Mouse (Mus musculus) left cerebral cortex, postnatal 10 days (tissue): ENCODE results near the gene Otub2. TPM values are rescaled to one million over a fixed set of nuclear protein-coding genes. Genes with fewer than 3 reads are reported as not detected.
"Not testable (repeated sequence)": the region's sequence is repeated elsewhere in the genome, so short reads cannot be mapped to it uniquely, and the experiment has no call there.

Experiments
- DNase-seq, 2 experiments: peaks; one replicate each; pipeline ENCODE4 v3.0.0; 2021 to 2022; ENCODE audit warnings: low spot score in 2 of 2, mixed read lengths in 1 of 2; ENCODE audit errors: extremely low spot score in 1 of 2
- intact Hi-C: fragments of 180-260 bp; cut with DNase I; formaldehyde crosslinking; loops from one replicate; pipeline ENCODE4 v1.15.1; 2025
- total RNA-seq, 2 experiments: library from RNA; stranded (reverse); gene quantifications; 2 replicates each; pipeline ENCODE4 v1.2.3; 2021

Otub2 gene
- total RNA-seq, 2 experiments from 2014 or later = 20.6 to 23.2 TPM

- DNase-seq = no peak
- intact Hi-C loops = loop anchor here (1.0 kb wide), 1 partner anchor 66 kb away; no protein-coding TSS in a partner anchor
These were observed 38.2 kb downstream of the Otub2 start for GRCm38 (mm10) chr12:103426710-103427109.

- intact Hi-C loops = no loop called here
- no peak for DNase-seq
These were observed 44.9 kb downstream of the Otub2 start for GRCm38 (mm10) chr12:103433430-103433829.

GRCm38 (mm10) chr12:103433986-103434731, 45.7 kb downstream of the Otub2 start, which contains the start of gene Ifi27:
TSS of gene Ifi27 (plus strand) at chr12:103434211.
- peak; percentile 36 to 41 for DNase-seq
- intact Hi-C loops = no loop called here

DNA sequence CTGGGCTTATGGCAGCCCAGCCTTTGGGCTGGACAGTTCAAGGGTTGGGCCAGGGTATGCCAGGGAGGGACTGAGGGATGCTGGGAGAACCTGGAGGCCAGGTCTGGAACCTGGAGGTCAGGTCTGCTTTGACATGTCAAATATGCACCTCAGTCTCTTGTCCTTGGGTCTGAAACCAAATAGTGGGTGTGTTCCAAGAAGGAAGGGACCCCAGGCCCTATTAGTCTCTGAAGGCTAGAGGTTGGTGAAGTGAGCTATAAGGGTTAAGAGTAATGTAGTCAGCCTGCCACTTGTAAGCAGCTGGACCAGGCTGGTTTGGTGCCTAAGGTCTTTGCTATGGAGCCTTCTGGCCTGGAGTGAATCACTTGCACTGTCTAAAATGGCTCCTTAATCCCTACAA, 46.4 kb downstream of the Otub2 start:
- intact Hi-C loops = no loop called here
- no peak for DNase-seq

DNA sequence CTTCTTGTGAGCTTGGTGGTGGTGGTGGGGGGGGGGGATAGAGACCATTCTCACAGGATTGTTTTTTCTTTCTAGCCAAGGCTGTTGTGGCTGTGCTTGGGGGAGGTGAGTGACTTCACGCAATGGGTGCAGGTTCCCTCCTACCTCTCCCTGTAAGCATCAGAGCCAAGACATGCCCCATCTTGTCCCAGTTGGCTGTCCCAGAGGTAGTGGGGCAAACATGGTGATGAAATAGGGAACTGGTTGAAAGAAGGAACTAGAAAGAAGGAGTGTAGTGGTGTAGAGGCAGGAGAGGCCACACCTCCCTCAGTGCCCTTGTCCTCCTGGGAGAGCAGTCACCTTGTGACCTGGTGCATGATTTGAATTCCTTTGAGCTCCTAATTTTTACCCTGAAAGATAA, 49.1 kb downstream of the Otub2 start:
- no peak for DNase-seq
- intact Hi-C loops = no loop called here

GRCm38 (mm10) chr12:103443524-103443923, 55.0 kb downstream of the Otub2 start, which contains the start of gene Ifi27l2a:
TSS of gene Ifi27l2a (minus strand) at chr12:103443680.
- intact Hi-C loops = loop anchor here (5.0 kb wide), 1 partner anchor 39 kb away; no protein-coding TSS in a partner anchor
- DNase-seq = no peak

GRCm38 (mm10) chr12:103444261-103444660, 55.8 kb downstream of the Otub2 start:
- DNase-seq = not testable (repeated sequence)
- intact Hi-C loops = loop anchor here (5.0 kb wide), 1 partner anchor 38 kb away; no protein-coding TSS in a partner anchor

DNA sequence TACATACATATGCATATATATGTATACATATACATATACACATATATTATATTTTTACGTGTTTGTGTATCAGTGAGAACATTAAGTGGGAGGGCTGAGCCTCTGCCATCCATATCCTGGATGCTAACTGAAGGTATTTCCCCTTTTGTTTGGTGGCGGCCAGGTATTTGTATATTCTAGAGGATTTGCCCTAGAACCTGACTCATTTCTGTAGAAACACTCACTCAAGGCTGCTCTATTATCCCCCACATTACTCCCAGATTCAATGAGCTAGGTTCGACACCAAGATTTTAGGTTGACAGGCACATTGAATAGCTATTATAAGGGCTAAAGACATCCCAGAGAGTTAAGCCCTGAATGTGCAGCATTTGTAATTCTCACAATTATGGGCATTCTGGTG, 56.6 kb downstream of the Otub2 start:
- intact Hi-C loops = no loop called here
- DNase-seq = no peak

GRCm38 (mm10) chr12:103453361-103453760, 64.9 kb downstream of the Otub2 start:
- no peak for DNase-seq
- intact Hi-C loops = no loop called here

Other genes with a start within 250 kb of the Otub2 start
- 1 to 10 TPM; 1.3 to 3.0 TPM for gene Prima1, start 146.5 kb upstream of the Otub2 start, total RNA-seq
- gene Fam181a, start 77.7 kb upstream of the Otub2 start, total RNA-seq = 1 to 10 TPM; 5.1 to 7.1 TPM
- 1 to 10 TPM; 3.3 to 3.7 TPM for gene Asb2, start 32.7 kb upstream of the Otub2 start, total RNA-seq
- gene 9330161L09Rik, start 19.1 kb downstream of the Otub2 start, total RNA-seq = 1 to 10 TPM; 1.8 to 3.4 TPM
- 100 to 1,000 TPM; 172 to 173 TPM for gene Ddx24, start 37.1 kb downstream of the Otub2 start, total RNA-seq
- gene Ifi27, start 45.5 kb downstream of the Otub2 start, total RNA-seq = 10 to 100 TPM; 27.9 to 31.4 TPM
- 1 to 10 TPM; 3.3 to 5.4 TPM for gene Ifi27l2a, start 55.0 kb downstream of the Otub2 start, total RNA-seq
- not detected for gene Ifi27l2b, start 68.5 kb downstream of the Otub2 start, total RNA-seq
- gene Ppp4r4, start 143.6 kb downstream of the Otub2 start, total RNA-seq = 10 to 100 TPM in 1 of 2 experiments, 1 to 10 TPM in 1; 9.6 to 11.3 TPM
- not detected for gene Serpina10, start 242.8 kb downstream of the Otub2 start, total RNA-seq